Mouse (Mus musculus) liver, postnatal 0 days (tissue): ENCODE results near the gene Hsf5.

Experiments used
- CTCF ChIP-seq: sonication (generic); IDR thresholded peaks from 2 replicates; pipeline ENCODE4 v1.5.1; 2016; ENCODE audit warnings: antibody characterized with exemption, low read depth
- EP300 ChIP-seq: IDR thresholded peaks from 2 replicates; pipeline ENCODE4 v1.6.1; 2016; ENCODE audit warnings: antibody characterized with exemption, low read depth, mild to moderate bottlenecking

DNA sequence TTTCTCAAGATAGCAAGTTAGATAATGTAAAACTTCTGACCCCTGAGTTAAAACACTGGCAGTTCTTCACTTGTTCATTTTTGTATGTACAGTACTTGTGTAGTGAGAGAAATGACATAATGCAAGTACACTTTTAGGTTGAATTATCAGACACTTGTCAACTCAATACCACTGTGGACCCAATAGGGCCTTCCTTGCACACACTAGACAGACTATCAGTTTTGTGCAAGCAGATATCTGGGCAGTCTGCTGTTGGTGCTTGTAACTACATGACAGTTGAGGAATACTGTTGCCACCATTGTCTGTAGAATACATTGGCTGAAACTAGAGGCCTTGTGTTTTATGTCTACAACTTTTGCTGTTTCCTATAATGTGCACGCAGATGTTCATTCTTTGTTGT, 56.3 kb downstream of the Hsf5 start:
- TF ChIP-seq EP300: no peak
- TF ChIP-seq CTCF: no peak
